Mouse (Mus musculus): Measurements from ENCODE around the gene Dbndd2.

GRCm38 (mm10) chr2:164446086-164446469, 39.8 kb upstream of the Dbndd2 start:
- TF ChIP-seq MAX (IDR thresholded peaks at IDR 0.05; ENCODE audit: low read depth) (no peak), POLR2A (IDR thresholded peaks at IDR 0.05; ENCODE audit: insufficient read length, low read depth) (no peak), POLR2AphosphoS2 (IDR thresholded peaks at IDR 0.05; ENCODE audit: insufficient read length, low read depth) (no peak), MYOG (IDR thresholded peaks at IDR 0.05; ENCODE audit: control insufficient read depth in 1 of 3, insufficient read depth in 1 of 3, insufficient read length in 2 of 3, low read depth in 2 of 3) (no peak), CEBPB (IDR thresholded peaks at IDR 0.05; ENCODE audit: insufficient read depth, poor library complexity, severe bottlenecking) (no peak)
